Mouse (Mus musculus): Measurements from ENCODE around the gene Bpifa2. TPM values are rescaled to one million over a fixed set of nuclear protein-coding genes. Genes with fewer than 3 reads are reported as not detected.

Gene Bpifa2
- total RNA-seq (2023): not detected

DNA sequence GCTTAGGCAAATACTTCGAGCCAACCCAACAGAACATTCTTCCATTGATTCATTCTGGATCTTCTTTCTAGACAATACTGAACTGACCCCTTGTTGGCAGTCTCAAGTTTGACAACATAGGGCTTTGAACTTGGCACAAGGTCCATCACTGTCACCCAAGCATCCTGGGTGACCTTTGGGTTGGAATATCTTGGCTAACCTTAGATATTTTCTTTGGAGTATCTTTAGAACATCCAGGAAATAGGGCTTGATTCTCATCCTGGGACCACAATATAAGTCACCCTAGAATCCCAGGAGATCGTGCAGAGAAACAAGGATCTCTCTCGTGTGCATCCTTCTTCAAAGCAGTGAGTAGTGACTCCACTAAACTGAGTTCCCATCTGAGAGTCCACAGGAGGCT is at the start of gene Bpifa2:
Bpifa2 (plus strand) TSS at position 301 of the 400 bp plus-strand sequence.

DNA sequence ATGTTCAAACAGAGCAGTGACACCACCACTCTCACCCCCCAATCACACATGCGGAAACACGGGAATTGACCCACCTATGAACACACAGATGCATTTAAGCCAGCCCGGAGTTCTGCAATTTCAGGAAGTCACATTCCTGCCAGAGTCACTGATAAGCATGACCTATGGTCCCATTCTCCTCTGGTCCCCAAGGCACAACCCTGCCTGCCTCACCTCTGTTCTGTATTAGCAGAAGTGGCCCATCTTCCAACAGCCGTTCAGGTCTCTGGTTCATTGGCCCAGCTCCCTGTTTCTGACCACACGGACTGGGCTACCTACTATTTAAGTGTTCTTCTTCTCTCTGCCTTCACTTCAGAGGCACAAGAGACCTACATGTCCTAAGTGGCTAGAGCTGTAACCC is 33.5 kb upstream of the Bpifa2 start, which contains the start of gene Bpifa6:
Bpifa6 (plus strand) TSS at position 364 of the 400 bp plus-strand sequence.

Other genes starting within 250 kb of the Bpifa2 start
- gene Efcab8, start 228.3 kb upstream of the Bpifa2 start, total RNA-seq (2023): under 1 TPM in 1 of 2 experiments, not detected in 1; 0.79 TPM
- gene Sun5, start 137.2 kb upstream of the Bpifa2 start, total RNA-seq (2023): not detected
- not detected for gene Bpifb2, start 133.2 kb upstream of the Bpifa2 start, total RNA-seq (2023)
- gene Bpifb6, start 107.9 kb upstream of the Bpifa2 start, total RNA-seq (2023): not detected
- gene Bpifb3, start 90.0 kb upstream of the Bpifa2 start, total RNA-seq (2023): not detected
- gene Bpifb4, start 70.1 kb upstream of the Bpifa2 start, total RNA-seq (2023): not detected
- not detected for gene Bpifa6, start 33.3 kb upstream of the Bpifa2 start, total RNA-seq (2023)
- gene Bpifa3, start 122.1 kb downstream of the Bpifa2 start, total RNA-seq (2023): not detected
- gene Bpifa1, start 134.6 kb downstream of the Bpifa2 start, total RNA-seq (2023): not detected
- gene Bpifa5, start 154.3 kb downstream of the Bpifa2 start, total RNA-seq (2023): not detected
- not detected for gene Bpifb1, start 182.6 kb downstream of the Bpifa2 start, total RNA-seq (2023)
- gene Bpifb5, start 215.5 kb downstream of the Bpifa2 start, total RNA-seq (2023): not detected
- gene Bpifb9a, start 249.6 kb downstream of the Bpifa2 start, total RNA-seq (2023): not detected